Mouse (Mus musculus) MN1 (cell line): ENCODE results near the gene Pomt1.

Source experiments
- DNase-seq: peaks from one replicate; pipeline ENCODE4 v3.0.0-alpha.2; 2016; ENCODE audit warnings: low spot score

Gene Pomt1

GRCm38 (mm10) chr2:32221577-32221976 lies 14.8 kb upstream of the Pomt1 start:
- no peak for DNase-seq

- DNase-seq: no peak
These were observed 14.3 kb upstream of the Pomt1 start for GRCm38 (mm10) chr2:32222057-32222456.

- DNase-seq: peak; percentile 23
These were observed 957 bp upstream of the Pomt1 start for GRCm38 (mm10) chr2:32235433-32235832.

- peak; percentile 89 for DNase-seq
These were observed 534 bp downstream of the Pomt1 start for GRCm38 (mm10) chr2:32236760-32237487.

- peak; percentile 35 for DNase-seq
These were observed 1.2 kb downstream of the Pomt1 start for GRCm38 (mm10) chr2:32237571-32237970.

GRCm38 (mm10) chr2:32238708-32239435 lies 2.5 kb downstream of the Pomt1 start:
- no peak for DNase-seq

- no peak for DNase-seq
These were observed 4.2 kb downstream of the Pomt1 start for GRCm38 (mm10) chr2:32240591-32240990.

- no peak for DNase-seq
These were observed 6.6 kb downstream of the Pomt1 start for GRCm38 (mm10) chr2:32242986-32243385.

- DNase-seq: peak; percentile 52
These were observed 10.4 kb downstream of the Pomt1 start for GRCm38 (mm10) chr2:32246741-32247140.

GRCm38 (mm10) chr2:32248377-32249361 lies 12.3 kb downstream of the Pomt1 start:
- DNase-seq: no peak

- DNase-seq: no peak
These were observed 15.6 kb downstream of the Pomt1 start for GRCm38 (mm10) chr2:32251791-32252527.

- DNase-seq: no peak
These were observed 16.3 kb downstream of the Pomt1 start for GRCm38 (mm10) chr2:32252658-32253057.

GRCm38 (mm10) chr2:32253352-32253751 lies 17.0 kb downstream of the Pomt1 start:
- DNase-seq: peak; percentile 94

GRCm38 (mm10) chr2:32254563-32254962 lies 18.2 kb downstream of the Pomt1 start:
- DNase-seq: no peak

- DNase-seq: no peak
These were observed 19.9 kb downstream of the Pomt1 start for GRCm38 (mm10) chr2:32256273-32256672.

GRCm38 (mm10) chr2:32258887-32259533 lies 22.6 kb downstream of the Pomt1 start:
- DNase-seq: peak; percentile 42

GRCm38 (mm10) chr2:32259657-32260417 lies 23.4 kb downstream of the Pomt1 start, which contains the start of gene Uck1:
TSS of gene Uck1 (minus strand) at chr2:32260159.
- DNase-seq: peak; percentile 92

- peak; percentile 33 for DNase-seq
These were observed 24.2 kb downstream of the Pomt1 start for GRCm38 (mm10) chr2:32260635-32261034.

- DNase-seq: no peak
These were observed 39.4 kb downstream of the Pomt1 start for GRCm38 (mm10) chr2:32275823-32276222.

GRCm38 (mm10) chr2:32282289-32282688 lies 45.9 kb downstream of the Pomt1 start:
- peak; percentile 29 for DNase-seq
